Mouse (Mus musculus) MEL (cell line): ENCODE measurements at regions not wholly inside any gene's neighbourhood (a gene's known extent, or its start where the extent isn't known, plus 50 kb on each side); places are given as distances from the start of the nearest gene placed in this dataset.

Source experiments
- DNase-seq: peaks from one replicate; pipeline ENCODE4 v3.0.0; 2011; ENCODE audit warnings: low read depth, low spot score
- H3K27ac ChIP-seq: 2 replicates; pipeline ENCODE4 v1.5.1; 2012; ENCODE audit warnings: low read depth, mild to moderate bottlenecking, control low read depth, low read length, moderate library complexity; ENCODE audit not compliant: control insufficient read depth
- H3K27me3 ChIP-seq, 2 experiments: fragments of 150-350 bp in 1 of 2; sonication (generic) in 1 of 2; 2 replicates each; pipeline ENCODE4 v1.6.1; 2012; ENCODE audit warnings: low read length in 2 of 2, mild to moderate bottlenecking in 2 of 2, improper control_type of control experiment in 1 of 2, moderate library complexity in 1 of 2; ENCODE audit not compliant: insufficient read depth in 2 of 2, control insufficient read depth in 1 of 2
- H3K36me3 ChIP-seq, 2 experiments: 2 replicates each; pipeline ENCODE4 v1.6.1; 2012 to 2014; ENCODE audit warnings: low read length in 2 of 2, improper control_type of control experiment in 1 of 2, inconsistent platforms in 1 of 2, mild to moderate bottlenecking in 1 of 2; ENCODE audit not compliant: insufficient read depth in 2 of 2, control insufficient read depth in 1 of 2
- H3K4me1 ChIP-seq, 2 experiments: fragments of 150-350 bp in 1 of 2; sonication (generic) in 1 of 2; 2 replicates each; pipeline ENCODE4 v1.6.1; 2012; ENCODE audit warnings: low read length in 2 of 2, improper control_type of control experiment in 1 of 2, mild to moderate bottlenecking in 1 of 2; ENCODE audit not compliant: insufficient read depth in 2 of 2, control insufficient read depth in 1 of 2
- H3K4me3 ChIP-seq, 2 experiments: fragments of 150-350 bp in 1 of 2; sonication (generic) in 1 of 2; 2 replicates each; pipeline ENCODE4 v1.5.1; 2012; ENCODE audit warnings: low read depth in 2 of 2, low read length in 2 of 2, mild to moderate bottlenecking in 2 of 2, moderate library complexity in 2 of 2, control low read depth in 1 of 2, improper control_type of control experiment in 1 of 2; ENCODE audit not compliant: control insufficient read depth in 1 of 2, insufficient read depth in 1 of 2
- H3K79me2 ChIP-seq: 2 replicates; pipeline ENCODE4 v1.6.1; 2012; ENCODE audit warnings: mild to moderate bottlenecking, low read length, moderate library complexity; ENCODE audit not compliant: control insufficient read depth, poor library complexity, insufficient read depth
- H3K9ac ChIP-seq: 2 replicates; pipeline ENCODE4 v1.6.1; 2012; ENCODE audit warnings: low read depth, mild to moderate bottlenecking, control low read depth, low read length, moderate library complexity; ENCODE audit not compliant: control insufficient read depth, poor library complexity, severe bottlenecking
- H3K9me3 ChIP-seq: fragments of 150-350 bp; sonication (generic); replicated peaks from 2 replicates; pipeline ENCODE4 v1.6.1; 2012; ENCODE audit warnings: mild to moderate bottlenecking, low read length, improper control_type of control experiment, moderate library complexity; ENCODE audit not compliant: insufficient read depth
- CTCF ChIP-seq, 3 experiments: IDR thresholded peaks in 2 of 3; conservative IDR thresholded peaks in 1 of 3; 2 replicates each; pipeline ENCODE4 v1.5.1; 2011 to 2012; ENCODE audit warnings: low read length in 3 of 3, low read depth in 2 of 3, mild to moderate bottlenecking in 2 of 3, improper control_type of control experiment in 1 of 3, inconsistent platforms in 1 of 3, mixed read lengths in 1 of 3, moderate library complexity in 1 of 3; ENCODE audit not compliant: control insufficient read depth in 1 of 3, insufficient read depth in 1 of 3, poor library complexity in 1 of 3, severe bottlenecking in 1 of 3
- E2F4 ChIP-seq: IDR thresholded peaks from 2 replicates; pipeline ENCODE4 v1.6.1; 2011; ENCODE audit warnings: low read depth, low read length, improper control_type of control experiment, borderline replicate concordance
- ETS1 ChIP-seq: IDR thresholded peaks from 2 replicates; pipeline ENCODE4 v1.6.1; 2012; ENCODE audit warnings: low read depth, mild to moderate bottlenecking, inconsistent platforms, low read length, improper control_type of control experiment, moderate library complexity
- GABPA ChIP-seq: IDR thresholded peaks from 2 replicates; pipeline ENCODE4 v1.6.1; 2012; ENCODE audit warnings: low read depth, mild to moderate bottlenecking, inconsistent platforms, low read length, improper control_type of control experiment, moderate library complexity
- HCFC1 ChIP-seq: IDR thresholded peaks from 2 replicates; pipeline ENCODE4 v1.6.1; 2012; ENCODE audit warnings: low read depth, mild to moderate bottlenecking, inconsistent platforms, low read length, improper control_type of control experiment, moderate library complexity
- JUND ChIP-seq: IDR thresholded peaks from 2 replicates; pipeline ENCODE4 v1.6.1; 2011; ENCODE audit warnings: low read depth, mild to moderate bottlenecking, improper control_type of control experiment, low read length
- MAX ChIP-seq: IDR thresholded peaks from 2 replicates; pipeline ENCODE4 v1.6.1; 2011; ENCODE audit warnings: low read length, improper control_type of control experiment
- MYB ChIP-seq: IDR thresholded peaks from 2 replicates; pipeline ENCODE4 v1.6.1; 2011; ENCODE audit warnings: mild to moderate bottlenecking, low read depth, low read length, improper control_type of control experiment
- MYC ChIP-seq: IDR thresholded peaks from 2 replicates; pipeline ENCODE4 v1.6.1; 2011; ENCODE audit warnings: low read depth, mild to moderate bottlenecking, low read length, improper control_type of control experiment, moderate library complexity
- NELFE ChIP-seq: IDR thresholded peaks from 2 replicates; pipeline ENCODE4 v1.6.1; 2011; ENCODE audit warnings: low read depth, low read length, improper control_type of control experiment
- POLR2A ChIP-seq, 2 experiments: IDR thresholded peaks; 2 replicates each; pipeline ENCODE4 v1.6.1; 2011 to 2012; ENCODE audit warnings: low read length in 2 of 2, mild to moderate bottlenecking in 2 of 2, control low read depth in 1 of 2, improper control_type of control experiment in 1 of 2, low read depth in 1 of 2, moderate library complexity in 1 of 2; ENCODE audit not compliant: control insufficient read depth in 1 of 2, insufficient read depth in 1 of 2, poor library complexity in 1 of 2
- RAD21 ChIP-seq: IDR thresholded peaks from 2 replicates; pipeline ENCODE4 v1.6.1; 2011; ENCODE audit warnings: mild to moderate bottlenecking, low read depth, low read length, improper control_type of control experiment
- SIN3A ChIP-seq: IDR thresholded peaks from 2 replicates; pipeline ENCODE4 v1.6.1; 2012; ENCODE audit warnings: low read length, improper control_type of control experiment, inconsistent platforms
- TBP ChIP-seq: IDR thresholded peaks from 2 replicates; pipeline ENCODE4 v1.8.0; 2011; ENCODE audit warnings: low read depth, low read length, improper control_type of control experiment
- UBTF ChIP-seq: IDR thresholded peaks from 2 replicates; pipeline ENCODE4 v1.6.1; 2012; ENCODE audit warnings: low read depth, mild to moderate bottlenecking, inconsistent platforms, low read length, improper control_type of control experiment, moderate library complexity, borderline replicate concordance; ENCODE audit not compliant: insufficient read depth
- ZC3H11A ChIP-seq: IDR thresholded peaks from 2 replicates; pipeline ENCODE4 v1.6.1; 2012; ENCODE audit warnings: low read depth, mild to moderate bottlenecking, inconsistent platforms, low read length, improper control_type of control experiment
- ZKSCAN1 ChIP-seq: IDR thresholded peaks from 2 replicates; pipeline ENCODE4 v1.6.1; 2012; ENCODE audit warnings: low read depth, mild to moderate bottlenecking, inconsistent platforms, low read length, improper control_type of control experiment, moderate library complexity

- Histone ChIP-seq H3K27me3 (no peaks in the 10 kb centered on the region), H3K9me3 (no peaks in the 10 kb centered on the region), H3K4me1 (no peaks in the 10 kb centered on the region), H3K4me3 (no peak overlapping the region), H3K27ac (no peak overlapping the region), H3K9ac (no peak overlapping the region), H3K36me3 (no peaks in the 10 kb centered on the region)
- no peak for DNase-seq
- TF ChIP-seq ETS1 (no peak), MYC (no peak), MAX (no peak), POLR2A (IDR thresholded peaks at IDR 0.05; ENCODE audit: control insufficient read depth in 1 of 2, insufficient read depth in 1 of 2, low read depth in 1 of 2, low read length in 2 of 2, poor library complexity in 1 of 2) (no peak), HCFC1 (no peak), JUND (no peak), SIN3A (no peak)
- TF ChIP-seq, all 39 proteins: peak for 0
- H3K79me2 ChIP-seq, result no peaks in the 10 kb centered on the region
Observed at GRCm38 (mm10) chr2:61284706-61285105, 293.7 kb upstream of the Tank start.

GRCm38 (mm10) chr2:61283829-61284601 is 294.4 kb upstream of the Tank start:
- H3K4me1 ChIP-seq, result no peaks in the 10 kb centered on the region
- DNase-seq, result no peak
- no peaks in the 10 kb centered on the region for H3K9me3 ChIP-seq
- H3K79me2 ChIP-seq, result no peaks in the 10 kb centered on the region
- no peaks in the 10 kb centered on the region for H3K36me3 ChIP-seq
- H3K27ac ChIP-seq, result no peak overlapping the region
- no peaks in the 10 kb centered on the region for H3K27me3 ChIP-seq
- H3K4me3 ChIP-seq, result no peak overlapping the region
- H3K9ac ChIP-seq, result no peak overlapping the region
- no peak for TF ChIP-seq ETS1
- TF ChIP-seq UBTF, result no peak
- no peak for TF ChIP-seq E2F4
- no peak for TF ChIP-seq RAD21
- TF ChIP-seq HCFC1, result no peak
- TF ChIP-seq SIN3A, result no peak
- no peak for TF ChIP-seq GABPA
- no peak for TF ChIP-seq CTCF (IDR thresholded peaks at IDR 0.05 in 2 of 3, conservative IDR thresholded peaks at IDR 0.05 in 1 of 3; ENCODE audit: control insufficient read depth in 1 of 3, insufficient read depth in 1 of 3, low read depth in 2 of 3, low read length in 3 of 3, poor library complexity in 1 of 3, severe bottlenecking in 1 of 3)
- TF ChIP-seq ZC3H11A, result no peak
- no peak for TF ChIP-seq MYB
- TF ChIP-seq ZKSCAN1, result no peak
- no peak for TF ChIP-seq NELFE
- TF ChIP-seq MYC, result no peak
- no peak for TF ChIP-seq TBP
- TF ChIP-seq MAX, result no peak
